Mouse (Mus musculus) megakaryocyte, embryonic 14.5 days (primary cell): Measurements from ENCODE around the gene Myoc.

Experiments
- FLI1 ChIP-seq: IDR thresholded peaks from 2 replicates; pipeline ENCODE4 v1.6.1; 2012; ENCODE audit warnings: low read length, inconsistent platforms, mixed read lengths
- GATA1 ChIP-seq: IDR thresholded peaks from 3 replicates; pipeline ENCODE4 v1.6.1; 2012; ENCODE audit warnings: mixed read lengths, low read length, inconsistent platforms, borderline replicate concordance

DNA sequence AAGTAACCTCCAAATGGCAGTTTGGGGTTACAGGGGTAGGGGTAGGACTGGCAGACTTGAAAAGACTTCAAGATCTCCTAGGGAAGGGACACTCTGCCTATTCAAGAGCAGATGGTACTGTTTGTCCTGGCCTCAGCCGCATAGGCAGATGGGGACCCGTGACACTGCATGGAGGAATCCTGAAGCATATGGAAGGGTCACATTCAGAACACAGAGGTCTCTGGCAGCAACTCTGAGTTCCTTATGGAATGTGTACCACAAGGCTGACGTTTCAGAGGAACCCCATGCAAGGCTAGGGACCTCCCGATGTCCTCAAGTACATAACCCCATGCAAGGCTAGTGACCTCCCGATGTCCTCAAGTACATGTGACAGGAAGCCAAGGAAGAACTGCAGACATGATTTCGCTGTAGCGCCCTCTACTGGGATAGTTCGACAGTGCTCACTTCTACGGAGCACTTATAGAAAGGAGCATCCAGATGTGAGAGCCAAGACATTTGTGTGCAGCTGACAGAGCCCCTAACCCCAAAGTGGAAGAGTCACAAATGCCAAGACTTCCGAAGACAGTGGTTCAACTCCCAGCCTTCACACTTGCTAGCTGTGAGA is 7.2 kb downstream of the Myoc start:
- TF ChIP-seq GATA1 = no peak
- no peak for TF ChIP-seq FLI1
